Mouse (Mus musculus): ENCODE results near the gene Stx5a. TPM values are rescaled to one million over a fixed set of nuclear protein-coding genes. Genes with fewer than 3 reads are reported as not detected.

Stx5a gene
- polyA plus RNA-seq, 1 experiment from 2014 or later = 83.4 TPM

- ATAC-seq = no peak
- H3K36me3 ChIP-seq (ENCODE audit: control insufficient read depth, insufficient read depth) = peaks cover 69% of the 10 kb centered on the region
Observed at GRCm38 (mm10) chr19:8745382-8745781, 4.2 kb downstream of the Stx5a start.

GRCm38 (mm10) chr19:8747368-8747767 is 6.2 kb downstream of the Stx5a start:
- Histone ChIP-seq H3K9ac (ENCODE audit: low read depth, low read length) (no peak overlapping the region), H3K4me3 (ENCODE audit: low read depth, low read length) (no peak overlapping the region), H3K36me3 (ENCODE audit: control insufficient read depth, insufficient read depth) (peaks cover 84% of the 10 kb centered on the region), H3K27ac (ENCODE audit: low read depth, low read length) (no peak overlapping the region), H3K4me2 (replicated peaks; ENCODE audit: low read depth) (no peak overlapping the region), H3K9me3 (ENCODE audit: control insufficient read depth) (no peaks in the 10 kb centered on the region), H3K4me1 (replicated peaks; ENCODE audit: control insufficient read depth, insufficient read depth, low read length) (0 out of 2 replicates have a peak, but pooled peaks cover 5% of the 10 kb centered on the region), H3K27me3 (replicated peaks; ENCODE audit: control insufficient read depth, insufficient read depth, low read length) (no peaks in the 10 kb centered on the region)
- peak; percentile 64 for TF ChIP-seq CTCF (IDR thresholded peaks at IDR 0.05; ENCODE audit: low read depth)
- 76% methylated on average over 2 of the region's 2 CpGs for WGBS
- ATAC-seq = no peak

More at GRCm38 (mm10) chr19:8745382-8745781, 4.2 kb downstream of the Stx5a start:
- WGBS = 98% methylated on average over 1 of the region's 1 CpGs
- Histone ChIP-seq H3K4me2 (replicated peaks; ENCODE audit: low read depth) (no peak overlapping the region), H3K27ac (ENCODE audit: low read depth, low read length) (no peak overlapping the region), H3K4me1 (replicated peaks; ENCODE audit: control insufficient read depth, insufficient read depth, low read length) (0 out of 2 replicates have a peak, but pooled peaks cover 5% of the 10 kb centered on the region), H3K4me3 (ENCODE audit: low read depth, low read length) (no peak overlapping the region), H3K9ac (ENCODE audit: low read depth, low read length) (no peak overlapping the region), H3K9me3 (ENCODE audit: control insufficient read depth) (no peaks in the 10 kb centered on the region), H3K27me3 (replicated peaks; ENCODE audit: control insufficient read depth, insufficient read depth, low read length) (no peaks in the 10 kb centered on the region)
- TF ChIP-seq CTCF (IDR thresholded peaks at IDR 0.05; ENCODE audit: low read depth) = no peak

GRCm38 (mm10) chr19:8755652-8756051 is 14.4 kb downstream of the Stx5a start:
- H3K9ac ChIP-seq (ENCODE audit: low read depth, low read length) = no peak overlapping the region
- no peaks in the 10 kb centered on the region for H3K27me3 ChIP-seq (replicated peaks; ENCODE audit: control insufficient read depth, insufficient read depth, low read length)
- no peaks in the 10 kb centered on the region for H3K4me1 ChIP-seq (replicated peaks; ENCODE audit: control insufficient read depth, insufficient read depth, low read length)
- no peak for TF ChIP-seq CTCF (IDR thresholded peaks at IDR 0.05; ENCODE audit: low read depth)
- ATAC-seq = no peak
- no peak overlapping the region for H3K27ac ChIP-seq (ENCODE audit: low read depth, low read length)
- peak overlapping the region; percentile 75; the same call in 1 of the 2 replicates for H3K4me2 ChIP-seq (replicated peaks; ENCODE audit: low read depth)
- H3K9me3 ChIP-seq (ENCODE audit: control insufficient read depth) = no peaks in the 10 kb centered on the region
- H3K36me3 ChIP-seq (ENCODE audit: control insufficient read depth, insufficient read depth) = peaks cover 42% of the 10 kb centered on the region
- no peak overlapping the region for H3K4me3 ChIP-seq (ENCODE audit: low read depth, low read length)
- 46% methylated on average over 3 of the region's 3 CpGs for WGBS

DNA sequence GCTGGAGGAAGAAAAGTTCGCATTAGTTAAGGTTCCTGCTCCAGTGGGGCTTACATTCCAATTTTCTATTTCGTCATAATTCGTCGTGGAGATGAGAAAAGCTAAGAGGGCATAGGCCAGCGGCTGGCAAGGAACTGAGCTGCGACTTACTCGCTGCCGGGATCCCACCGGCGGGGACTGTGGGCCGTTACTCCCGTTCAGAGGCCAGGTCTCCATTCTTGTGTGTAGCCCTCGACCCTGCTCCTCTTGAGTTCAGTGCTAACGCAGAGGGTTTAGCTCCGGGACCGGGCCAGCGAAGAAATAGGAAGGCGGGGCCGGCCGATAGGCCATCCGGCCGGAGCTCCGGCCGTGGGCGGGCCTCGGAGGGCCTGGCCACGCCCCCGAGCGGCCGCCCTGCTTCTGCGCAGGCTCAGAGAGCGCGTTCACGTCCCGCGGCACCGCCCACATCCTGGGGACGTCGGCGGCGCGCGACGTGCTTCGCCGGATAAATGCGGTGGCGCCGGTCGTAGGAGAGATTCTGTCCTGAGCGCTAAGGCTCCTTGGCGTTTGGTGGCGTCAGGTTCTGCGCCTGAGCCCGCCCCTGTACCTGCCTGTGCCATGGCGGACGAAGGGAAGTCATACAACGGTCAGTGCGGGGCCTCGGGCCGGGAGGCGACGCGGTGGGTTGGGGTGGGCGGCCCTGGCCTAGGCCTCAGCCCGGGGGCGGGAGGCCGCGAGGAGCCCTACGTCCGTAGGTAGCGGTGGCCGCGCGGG is 15.6 kb downstream of the Stx5a start, which contains the start of gene Nxf1:
Nxf1 (plus strand) TSS at position 439 of the 753 bp plus-strand sequence.
- Histone ChIP-seq H3K4me1 (replicated peaks; ENCODE audit: control insufficient read depth, insufficient read depth, low read length) (no peaks in the 10 kb centered on the region), H3K9ac (ENCODE audit: low read depth, low read length) (peak within 1 kb of the TSS; percentile 96), H3K27me3 (replicated peaks; ENCODE audit: control insufficient read depth, insufficient read depth, low read length) (no peaks in the 10 kb centered on the region), H3K27ac (ENCODE audit: low read depth, low read length) (peak within 1 kb of the TSS; percentile 79), H3K36me3 (ENCODE audit: control insufficient read depth, insufficient read depth) (peaks cover 32% of the 10 kb centered on the region), H3K4me3 (ENCODE audit: low read depth, low read length) (peak within 1 kb of the TSS; percentile 99), H3K4me2 (replicated peaks; ENCODE audit: low read depth) (peak within 1 kb of the TSS; percentile 75), H3K9me3 (ENCODE audit: control insufficient read depth) (no peaks in the 10 kb centered on the region)
- TF ChIP-seq CTCF (IDR thresholded peaks at IDR 0.05; ENCODE audit: low read depth) = 0 out of 2 replicates have a peak, but pooled peaks have one; percentile 7
- peak; percentile 92 for ATAC-seq
- under 1% methylated on average over 73 of the region's 75 CpGs for WGBS

DNA sequence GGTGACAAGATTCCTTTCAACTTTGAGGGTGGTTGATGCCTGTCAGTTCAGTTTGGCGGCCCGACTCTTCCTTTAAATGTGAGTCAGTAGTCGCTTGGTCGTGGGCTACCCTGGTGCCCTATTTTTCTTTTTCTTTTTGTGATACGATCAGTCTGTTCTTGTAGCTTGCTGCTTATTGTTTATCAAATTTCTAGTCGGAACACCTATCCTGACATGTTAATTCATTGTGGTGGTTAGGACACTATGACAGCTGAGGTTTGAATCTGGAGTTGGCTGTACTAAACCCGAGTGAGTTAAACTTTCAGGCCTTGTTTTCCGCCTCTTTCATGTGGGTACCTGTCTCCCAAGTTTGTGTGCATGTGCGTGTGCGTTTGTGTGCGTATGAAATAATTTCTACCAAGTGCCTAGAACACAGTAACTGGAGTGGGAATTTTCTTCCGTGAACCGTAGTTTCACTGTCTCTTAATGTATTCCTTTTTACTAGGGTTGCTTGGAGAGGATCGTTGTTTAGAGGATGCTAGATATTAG is 16.3 kb downstream of the Stx5a start:
- H3K9me3 ChIP-seq (ENCODE audit: control insufficient read depth) = no peaks in the 10 kb centered on the region
- H3K4me2 ChIP-seq (replicated peaks; ENCODE audit: low read depth) = peak overlapping the region; percentile 75
- no peaks in the 10 kb centered on the region for H3K27me3 ChIP-seq (replicated peaks; ENCODE audit: control insufficient read depth, insufficient read depth, low read length)
- H3K4me1 ChIP-seq (replicated peaks; ENCODE audit: control insufficient read depth, insufficient read depth, low read length) = no peaks in the 10 kb centered on the region
- ATAC-seq = no peak
- H3K4me3 ChIP-seq (ENCODE audit: low read depth, low read length) = peak overlapping the region; percentile 99
- no peak for TF ChIP-seq CTCF (IDR thresholded peaks at IDR 0.05; ENCODE audit: low read depth)
- WGBS = 3% methylated on average over 14 of the region's 14 CpGs
- H3K27ac ChIP-seq (ENCODE audit: low read depth, low read length) = peak overlapping the region; percentile 79
- peak overlapping the region; percentile 96 for H3K9ac ChIP-seq (ENCODE audit: low read depth, low read length)
- peaks cover 28% of the 10 kb centered on the region for H3K36me3 ChIP-seq (ENCODE audit: control insufficient read depth, insufficient read depth)

- H3K9me3 ChIP-seq (ENCODE audit: control insufficient read depth) = no peaks in the 10 kb centered on the region
- no peak overlapping the region for H3K27ac ChIP-seq (ENCODE audit: low read depth, low read length)
- TF ChIP-seq CTCF (IDR thresholded peaks at IDR 0.05; ENCODE audit: low read depth) = no peak
- no peaks in the 10 kb centered on the region for H3K27me3 ChIP-seq (replicated peaks; ENCODE audit: control insufficient read depth, insufficient read depth, low read length)
- peaks cover 32% of the 10 kb centered on the region for H3K36me3 ChIP-seq (ENCODE audit: control insufficient read depth, insufficient read depth)
- no peak for ATAC-seq
- no peak overlapping the region for H3K4me2 ChIP-seq (replicated peaks; ENCODE audit: low read depth)
- H3K9ac ChIP-seq (ENCODE audit: low read depth, low read length) = no peak overlapping the region
- H3K4me3 ChIP-seq (ENCODE audit: low read depth, low read length) = no peak overlapping the region
- WGBS = 53% methylated on average over 2 of the region's 2 CpGs
- H3K4me1 ChIP-seq (replicated peaks; ENCODE audit: control insufficient read depth, insufficient read depth, low read length) = no peaks in the 10 kb centered on the region
Observed at GRCm38 (mm10) chr19:8758899-8759298, 17.7 kb downstream of the Stx5a start.

All from intestine, postnatal 0 days (tissue).